Mouse (Mus musculus): Measurements from ENCODE around the gene Ddx47. TPM values are rescaled to one million over a fixed set of nuclear protein-coding genes. Genes with fewer than 3 reads are reported as not detected.

Gene Ddx47
- polyA plus RNA-seq, 2 experiments = 45.5 to 50.7 TPM

DNA sequence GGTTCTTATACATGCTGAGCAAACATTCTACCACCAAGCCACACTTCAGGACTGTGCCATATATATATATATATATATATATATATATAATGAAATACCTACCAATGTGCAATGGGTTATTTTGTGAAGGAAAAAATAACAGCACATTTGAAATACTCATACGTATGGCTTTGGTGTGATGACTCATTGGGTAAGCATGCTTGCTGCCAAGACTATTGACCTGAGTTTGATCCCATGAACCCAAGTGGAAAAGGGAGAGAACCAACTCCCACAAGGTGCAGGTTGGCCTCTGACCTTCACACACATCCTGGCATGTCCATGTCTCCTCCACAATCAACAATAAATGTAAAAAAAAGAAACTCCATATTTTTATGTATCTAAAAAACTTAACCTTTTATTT, 43.1 kb upstream of the Ddx47 start:
- 70% methylated on average over 1 of the region's 1 CpGs for WGBS (ENCODE audit: insufficient replicate concordance)

DNA sequence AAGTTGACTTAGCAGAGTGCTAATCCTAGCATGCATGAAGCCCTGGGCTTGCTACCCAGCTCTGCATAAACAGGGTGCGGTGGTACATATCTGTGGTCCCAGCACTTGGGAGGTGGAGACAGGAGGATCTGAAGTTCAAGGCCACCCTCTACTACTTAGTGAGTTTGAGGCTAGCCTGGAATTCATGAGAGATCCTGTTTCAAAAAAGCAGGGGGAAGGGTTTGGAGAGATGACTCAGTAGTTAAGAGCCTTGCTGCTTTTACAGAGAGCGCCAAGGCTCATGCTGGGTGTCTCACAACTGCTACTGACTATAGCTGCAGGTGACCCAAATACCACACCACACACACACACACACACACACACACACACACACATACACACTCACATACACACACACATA, 41.9 kb upstream of the Ddx47 start:
- Histone ChIP-seq H3K27ac (no peak overlapping the region), H3K27me3 (ENCODE audit: control insufficient read depth, insufficient read depth, low read length) (no peaks in the 10 kb centered on the region), H3K4me1 (replicated peaks; ENCODE audit: control insufficient read depth in 2 of 2, insufficient read depth in 2 of 2, low read length in 1 of 2) (peaks cover 2 to 5% of the 10 kb centered on the region in 2 experiments), H3K36me3 (replicated peaks; ENCODE audit: control insufficient read depth, insufficient read depth, low read depth) (no peaks in the 10 kb centered on the region), H3K9ac (replicated peaks) (no peak overlapping the region), H3K4me2 (ENCODE audit: low read depth) (no peak overlapping the region), H3K9me3 (ENCODE audit: control insufficient read depth, low read length) (no peaks in the 10 kb centered on the region), H3K4me3 (ENCODE audit: insufficient read depth in 1 of 2, low read depth in 2 of 2, low read length in 2 of 2) (no peak overlapping the region)
- no peak for DNase-seq (ENCODE audit: low read depth in 3 of 3, low spot score in 3 of 3)
- WGBS (ENCODE audit: insufficient replicate concordance) = 92% methylated on average over 2 of the region's 2 CpGs
- no peak for ATAC-seq (ENCODE audit: insufficient read depth)
- TF ChIP-seq CTCF (IDR thresholded peaks at IDR 0.05; ENCODE audit: low read depth) (no peak), EP300 (IDR thresholded peaks at IDR 0.05; ENCODE audit: low read depth) (no peak)

More for the DNA sequence above, 43.1 kb upstream of the Ddx47 start:
- DNase-seq (ENCODE audit: low read depth in 3 of 3, low spot score in 3 of 3) (no peak), ATAC-seq (ENCODE audit: insufficient read depth) (no peak)
- no peak overlapping the region for H3K4me2 ChIP-seq (ENCODE audit: low read depth)
- TF ChIP-seq CTCF (IDR thresholded peaks at IDR 0.05; ENCODE audit: low read depth) (no peak), EP300 (IDR thresholded peaks at IDR 0.05; ENCODE audit: low read depth) (no peak)
- H3K36me3 ChIP-seq (replicated peaks; ENCODE audit: control insufficient read depth, insufficient read depth, low read depth) = no peaks in the 10 kb centered on the region
- H3K9me3 ChIP-seq (ENCODE audit: control insufficient read depth, low read length) = no peaks in the 10 kb centered on the region
- no peak overlapping the region for H3K4me3 ChIP-seq (ENCODE audit: insufficient read depth in 1 of 2, low read depth in 2 of 2, low read length in 2 of 2)
- peaks cover 2 to 5% of the 10 kb centered on the region in 2 experiments for H3K4me1 ChIP-seq (replicated peaks; ENCODE audit: control insufficient read depth in 2 of 2, insufficient read depth in 2 of 2, low read length in 1 of 2)
- H3K27me3 ChIP-seq (ENCODE audit: control insufficient read depth, insufficient read depth, low read length) = no peaks in the 10 kb centered on the region
- no peak overlapping the region for H3K9ac ChIP-seq (replicated peaks)
- no peak overlapping the region for H3K27ac ChIP-seq

- H3K9ac ChIP-seq (replicated peaks) = no peak overlapping the region
- ATAC-seq (ENCODE audit: insufficient read depth) (peak; percentile 49; the same call in 1 of the 2 replicates), DNase-seq (ENCODE audit: low read depth in 3 of 3, low spot score in 3 of 3) (peak in 1 of 3 experiments; percentile 32)
- H3K36me3 ChIP-seq (replicated peaks; ENCODE audit: control insufficient read depth, insufficient read depth, low read depth) = no peaks in the 10 kb centered on the region
- TF ChIP-seq EP300 (IDR thresholded peaks at IDR 0.05; ENCODE audit: low read depth) = no peak
- TF ChIP-seq CTCF (IDR thresholded peaks at IDR 0.05; ENCODE audit: low read depth) = no peak
- no peak overlapping the region for H3K4me2 ChIP-seq (ENCODE audit: low read depth)
- peaks cover 2 to 5% of the 10 kb centered on the region in 2 experiments for H3K4me1 ChIP-seq (replicated peaks; ENCODE audit: control insufficient read depth in 2 of 2, insufficient read depth in 2 of 2, low read length in 1 of 2)
- H3K4me3 ChIP-seq (ENCODE audit: insufficient read depth in 1 of 2, low read depth in 2 of 2, low read length in 2 of 2) = no peak overlapping the region
- no peak overlapping the region for H3K27ac ChIP-seq
- no peaks in the 10 kb centered on the region for H3K27me3 ChIP-seq (ENCODE audit: control insufficient read depth, insufficient read depth, low read length)
- no peaks in the 10 kb centered on the region for H3K9me3 ChIP-seq (ENCODE audit: control insufficient read depth, low read length)
- 17% methylated on average over 4 of the region's 4 CpGs for WGBS (ENCODE audit: insufficient replicate concordance)
Measured at GRCm38 (mm10) chr6:134972096-134972495, 39.3 kb upstream of the Ddx47 start.

DNA sequence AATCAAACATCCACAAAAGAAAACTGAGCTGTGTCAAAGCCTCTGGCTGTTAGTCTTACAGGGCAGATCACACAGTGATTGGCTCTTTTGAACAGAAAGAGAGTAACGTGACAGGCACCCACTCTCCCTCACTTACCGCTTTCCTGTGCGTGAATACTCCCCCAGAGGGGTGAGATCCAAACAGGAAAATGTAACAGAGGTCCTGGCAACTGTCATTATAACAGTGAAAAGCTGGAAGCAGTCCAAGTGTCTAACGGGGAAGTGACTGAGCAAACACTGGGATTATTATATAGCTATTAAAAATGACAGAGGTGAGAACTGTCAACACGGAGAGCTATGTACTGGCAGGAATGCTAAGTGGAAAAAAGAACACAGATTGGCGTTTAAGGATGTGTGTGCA, 34.8 kb upstream of the Ddx47 start:
- H3K36me3 ChIP-seq (replicated peaks; ENCODE audit: control insufficient read depth, insufficient read depth, low read depth) = no peaks in the 10 kb centered on the region
- H3K27me3 ChIP-seq (ENCODE audit: control insufficient read depth, insufficient read depth, low read length) = no peaks in the 10 kb centered on the region
- ATAC-seq (ENCODE audit: insufficient read depth) (no peak), DNase-seq (ENCODE audit: low read depth in 3 of 3, low spot score in 3 of 3) (no peak)
- H3K27ac ChIP-seq = no peak overlapping the region
- H3K4me2 ChIP-seq (ENCODE audit: low read depth) = no peak overlapping the region
- WGBS (ENCODE audit: insufficient replicate concordance) = 59% methylated on average over 6 of the region's 6 CpGs
- H3K4me3 ChIP-seq (ENCODE audit: insufficient read depth in 1 of 2, low read depth in 2 of 2, low read length in 2 of 2) = no peak overlapping the region
- no peaks in the 10 kb centered on the region for H3K9me3 ChIP-seq (ENCODE audit: control insufficient read depth, low read length)
- TF ChIP-seq EP300 (IDR thresholded peaks at IDR 0.05; ENCODE audit: low read depth) (no peak), CTCF (IDR thresholded peaks at IDR 0.05; ENCODE audit: low read depth) (no peak)
- no peak overlapping the region for H3K9ac ChIP-seq (replicated peaks)
- peaks cover 11 to 23% of the 10 kb centered on the region in 2 experiments for H3K4me1 ChIP-seq (replicated peaks; ENCODE audit: control insufficient read depth in 2 of 2, insufficient read depth in 2 of 2, low read length in 1 of 2)

DNA sequence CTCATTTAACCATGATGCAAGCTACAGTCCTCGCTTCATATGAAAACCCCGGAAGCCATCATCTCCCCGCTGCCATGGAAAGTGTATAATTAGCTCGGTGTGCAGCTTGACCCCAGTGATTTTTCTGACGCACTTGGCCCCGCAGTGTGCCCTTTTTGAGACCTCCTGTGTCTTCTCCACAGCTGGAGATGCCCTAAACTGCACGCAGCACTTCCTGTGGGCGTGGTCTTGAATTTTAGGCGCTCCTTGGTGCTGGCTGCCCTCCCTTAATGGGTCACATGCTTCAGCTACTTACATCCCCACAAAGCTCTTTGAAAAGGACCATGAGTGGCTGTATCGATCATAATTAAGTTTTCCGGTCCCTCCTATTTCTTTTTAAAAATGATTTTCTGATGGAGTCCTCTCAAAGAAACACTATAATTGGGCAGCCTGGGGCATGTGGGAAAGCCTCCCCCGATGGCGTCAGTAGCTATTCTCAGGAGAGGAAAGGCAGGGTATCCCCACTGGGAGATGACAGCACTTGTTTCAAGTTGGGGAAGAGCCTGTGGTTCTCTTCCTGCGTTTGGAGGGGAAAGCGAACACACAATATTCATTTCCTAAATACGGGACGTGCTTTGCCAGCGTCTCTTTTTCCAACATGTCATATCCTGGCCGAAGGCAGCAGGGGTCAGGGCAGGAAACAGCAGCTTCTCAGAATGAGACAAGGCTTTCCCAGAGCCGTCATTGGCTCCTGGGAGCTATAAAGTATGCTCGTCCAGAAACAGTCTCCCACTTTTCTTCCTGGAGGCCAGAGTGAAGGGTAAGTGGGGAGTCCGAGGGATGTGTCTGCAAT, 30.0 kb upstream of the Ddx47 start, which contains the start of gene Apold1:
Gene Apold1 (plus strand): TSS at position 488 of the 832 bp plus-strand sequence.
- Histone ChIP-seq H3K9ac (replicated peaks) (no peak within 1 kb of the TSS), H3K9me3 (ENCODE audit: control insufficient read depth, low read length) (no peaks in the 10 kb centered on the region), H3K4me3 (ENCODE audit: insufficient read depth in 1 of 2, low read depth in 2 of 2, low read length in 2 of 2) (no peak within 1 kb of the TSS)

More for the DNA sequence above, 30.0 kb upstream of the Ddx47 start, which contains the start of gene Apold1:
- Histone ChIP-seq H3K36me3 (replicated peaks; ENCODE audit: control insufficient read depth, insufficient read depth, low read depth) (no peaks in the 10 kb centered on the region), H3K27me3 (ENCODE audit: control insufficient read depth, insufficient read depth, low read length) (no peaks in the 10 kb centered on the region), H3K27ac (no peak within 1 kb of the TSS), H3K4me2 (ENCODE audit: low read depth) (peak within 1 kb of the TSS; percentile 38), H3K4me1 (replicated peaks; ENCODE audit: control insufficient read depth in 2 of 2, insufficient read depth in 2 of 2, low read length in 1 of 2) (peaks cover 36 to 40% of the 10 kb centered on the region in 2 experiments)
- WGBS (ENCODE audit: insufficient replicate concordance) = 41% methylated on average over 22 of the region's 22 CpGs
- DNase-seq (ENCODE audit: low read depth in 3 of 3, low spot score in 3 of 3) = peak in 2 of 3 experiments; percentile 50 to 59
- no peak for ATAC-seq (ENCODE audit: insufficient read depth)
- no peak for TF ChIP-seq EP300 (IDR thresholded peaks at IDR 0.05; ENCODE audit: low read depth)

Measured in liver, embryonic 14.5 days (tissue).